Mouse (Mus musculus): ENCODE results near the gene N4bp2l2. TPM values are rescaled to one million over a fixed set of nuclear protein-coding genes. Genes with fewer than 3 reads are reported as not detected.
"Not testable (repeated sequence)": the region's sequence is repeated elsewhere in the genome, so short reads cannot be mapped to it uniquely, and the experiment has no call there.

N4bp2l2 gene
- total RNA-seq, 1 experiment from 2014 or later: 76.7 TPM

- not testable (repeated sequence) for DNase-seq
These were observed 22.6 kb downstream of the N4bp2l2 start for GRCm38 (mm10) chr5:150643390-150643789.

GRCm38 (mm10) chr5:150641440-150641839 is 24.5 kb downstream of the N4bp2l2 start:
- DNase-seq: no peak

GRCm38 (mm10) chr5:150629692-150630091 is 36.3 kb downstream of the N4bp2l2 start:
- no peak for DNase-seq

GRCm38 (mm10) chr5:150629272-150629671 is 36.7 kb downstream of the N4bp2l2 start:
- no peak for DNase-seq

GRCm38 (mm10) chr5:150625528-150625927 is 40.5 kb downstream of the N4bp2l2 start:
- peak; percentile 32 for DNase-seq

GRCm38 (mm10) chr5:150622792-150623191 is 43.2 kb downstream of the N4bp2l2 start:
- DNase-seq: no peak

- DNase-seq: no peak
These were observed 44.4 kb downstream of the N4bp2l2 start for GRCm38 (mm10) chr5:150621592-150621991.

- no peak for DNase-seq
These were observed 45.3 kb downstream of the N4bp2l2 start for GRCm38 (mm10) chr5:150620588-150621135.

- no peak for DNase-seq
These were observed 47.2 kb downstream of the N4bp2l2 start for GRCm38 (mm10) chr5:150618599-150619355.

- no peak for DNase-seq
These were observed 49.3 kb downstream of the N4bp2l2 start for GRCm38 (mm10) chr5:150616731-150617130.

- no peak for DNase-seq
These were observed 49.8 kb downstream of the N4bp2l2 start for GRCm38 (mm10) chr5:150616216-150616615.

GRCm38 (mm10) chr5:150614054-150614453 is 51.9 kb downstream of the N4bp2l2 start:
- DNase-seq: no peak

- peak; percentile 75 for DNase-seq
These were observed 54.3 kb downstream of the N4bp2l2 start for GRCm38 (mm10) chr5:150611697-150612096.

GRCm38 (mm10) chr5:150611136-150611535 is 54.8 kb downstream of the N4bp2l2 start:
- no peak for DNase-seq

- no peak for DNase-seq
These were observed 58.4 kb downstream of the N4bp2l2 start for GRCm38 (mm10) chr5:150607631-150608030.

- no peak for DNase-seq
These were observed 59.9 kb downstream of the N4bp2l2 start for GRCm38 (mm10) chr5:150606131-150606530.

GRCm38 (mm10) chr5:150601441-150602230 is 64.3 kb downstream of the N4bp2l2 start:
- no peak for DNase-seq

GRCm38 (mm10) chr5:150600554-150601440 is 65.2 kb downstream of the N4bp2l2 start:
- peak; percentile 65 for DNase-seq

GRCm38 (mm10) chr5:150599301-150600294 is 66.4 kb downstream of the N4bp2l2 start:
- DNase-seq: peak; percentile 47

- DNase-seq: no peak
These were observed 67.5 kb downstream of the N4bp2l2 start for GRCm38 (mm10) chr5:150598202-150599119.
